Comparison of ENCODE assay signal across 8 mouse cellular contexts in genomic region chr6:116007561-116008173, GRCm38 (mm10). TPM values are rescaled to one million over a fixed set of nuclear protein-coding genes. Genes with fewer than 3 reads are reported as not detected.
A peak's percentile ranks its signal among the peaks of the same experiment; 100 is the strongest.
DNase-seq lines count a peak whose midpoint lies in the region; ATAC-seq and TF ChIP-seq lines count a peak whose summit lies in the region.

No protein-coding gene starts in this region.

- intact Hi-C loops in left cerebral cortex, adult 2 months (cut with DNase I) = loop anchor here (1.0 to 5.0 kb wide), 2 partner anchors 106 to 200 kb away; partner anchors contain the start of gene Washc2
- intact Hi-C loops in left cerebral cortex, postnatal 25 days (cut with DNase I) = loop anchor here (1.0 kb wide), 1 partner anchor 106 kb away; no protein-coding TSS in a partner anchor

- TF ChIP-seq CTCF in left cerebral cortex, adult 2 months (IDR thresholded peaks at IDR 0.05) = peak; percentile 85
- peak; percentile 93 for TF ChIP-seq CTCF in layer of hippocampus, adult 2 months (conservative IDR thresholded peaks at IDR 0.05)

- peak; percentile 59 to 76 for DNase-seq in left cerebral cortex, adult 2 months (ENCODE audit: extremely low spot score in 1 of 2, low spot score in 2 of 2)
- DNase-seq in left cerebral cortex, postnatal 25 days (ENCODE audit: low spot score in 2 of 2) = no peak
- DNase-seq in adrenal gland, postnatal 10 days = peak; percentile 87
- peak; percentile 85 for DNase-seq in embryonic facial prominence, embryonic 11.5 days (ENCODE audit: low spot score)
- DNase-seq in layer of hippocampus, adult 2 months (ENCODE audit: low spot score in 2 of 2) = peak in 1 of 2 experiments; percentile 74
- DNase-seq in spleen, adult 18-20 months = peak; percentile 44 to 67

- H3K4me2 ChIP-seq in embryonic facial prominence, embryonic 11.5 days (ENCODE audit: low read depth, low read length) = no peak overlapping the region
- H3K4me2 ChIP-seq in heart, embryonic 15.5 days = 0 out of 2 replicates have a peak overlapping the region, but pooled peaks have one; percentile 30

- no peaks in the 10 kb centered on the region for H3K36me3 ChIP-seq in embryonic facial prominence, embryonic 11.5 days (replicated peaks; ENCODE audit: control insufficient read depth, insufficient read depth, low read depth, low read length)
- H3K36me3 ChIP-seq in heart, embryonic 15.5 days = no peaks in the 10 kb centered on the region

- H3K9ac ChIP-seq in embryonic facial prominence, embryonic 11.5 days (replicated peaks; ENCODE audit: low read length) = no peak overlapping the region
- no peak overlapping the region for H3K9ac ChIP-seq in heart, embryonic 15.5 days

- H3K27me3 ChIP-seq in embryonic facial prominence, embryonic 11.5 days (ENCODE audit: control insufficient read depth, insufficient read depth, low read length) = no peaks in the 10 kb centered on the region
- H3K27me3 ChIP-seq in heart, embryonic 15.5 days = no peaks in the 10 kb centered on the region

- no peak overlapping the region for H3K27ac ChIP-seq in left cerebral cortex, adult 2 months
- H3K27ac ChIP-seq in embryonic facial prominence, embryonic 11.5 days (replicated peaks; ENCODE audit: low read depth, low read length) = no peak overlapping the region
- H3K27ac ChIP-seq in heart, embryonic 15.5 days = peak overlapping the region; percentile 86; the same call in 1 of the 2 replicates
- H3K27ac ChIP-seq in layer of hippocampus, adult 2 months = no peak overlapping the region

- 17% methylated on average over 8 of the region's 9 CpGs for WGBS in embryonic facial prominence, embryonic 11.5 days
- 18% methylated on average over 9 of the region's 9 CpGs for WGBS in heart, embryonic 15.5 days

- peaks cover 6% of the 10 kb centered on the region; the same call in 1 of the 2 replicates for H3K4me1 ChIP-seq in embryonic facial prominence, embryonic 11.5 days (ENCODE audit: control insufficient read depth, insufficient read depth, low read length)
- H3K4me1 ChIP-seq in heart, embryonic 15.5 days (replicated peaks) = peaks cover 47% of the 10 kb centered on the region

- no peaks in the 10 kb centered on the region for H3K9me3 ChIP-seq in embryonic facial prominence, embryonic 11.5 days (replicated peaks; ENCODE audit: control insufficient read depth, low read length)
- H3K9me3 ChIP-seq in heart, embryonic 15.5 days (replicated peaks) = no peaks in the 10 kb centered on the region

- H3K4me3 ChIP-seq in left cerebral cortex, adult 2 months = no peak overlapping the region
- H3K4me3 ChIP-seq in embryonic facial prominence, embryonic 11.5 days (ENCODE audit: low read depth, low read length) = no peak overlapping the region
- H3K4me3 ChIP-seq in heart, embryonic 15.5 days = no peak overlapping the region
- no peak overlapping the region for H3K4me3 ChIP-seq in layer of hippocampus, adult 2 months

- peak; percentile 53; the same call in 1 of the 2 replicates for ATAC-seq in embryonic facial prominence, embryonic 11.5 days (replicated peaks; ENCODE audit: insufficient number of reproducible peaks, low FRiP score, low TSS enrichment, low read depth)
- ATAC-seq in heart, embryonic 15.5 days (replicated peaks; ENCODE audit: insufficient number of reproducible peaks, insufficient read depth, low FRiP score, low read depth) = no peak; the same call in 1 of the 2 replicates
- peak; percentile 49 for ATAC-seq in megakaryocyte progenitor cell, adult 5-6 weeks (replicated peaks; ENCODE audit: poor library complexity)

RNA-seq across cellular contexts. Expression of gene Plxnd1, which starts 12.9 kb away (rescaled TPM):
- total RNA-seq in left cerebral cortex, adult 2 months (2021) = 100 to 1,000 TPM; 127 to 131 TPM
- 100 to 1,000 TPM; 111 to 124 TPM for total RNA-seq in left cerebral cortex, postnatal 25 days (2021)
- 100 to 1,000 TPM; 155 to 215 TPM for total RNA-seq in adrenal gland, postnatal 10 days (2021)
- polyA plus RNA-seq in embryonic facial prominence, embryonic 11.5 days (2014; fragmentation: Nextera tagmentation; extraction: Ambion mirVana) = 19.1 and 20.3 TPM in 2 replicates
- polyA plus RNA-seq in heart, embryonic 15.5 days (2015; fragmentation: Nextera tagmentation; extraction: Ambion mirVana) = 38.6 and 53.4 TPM in 2 replicates
- total RNA-seq in layer of hippocampus, adult 2 months (2021) = 10 to 100 TPM; 16.6 to 24.4 TPM
- total RNA-seq in megakaryocyte progenitor cell, adult 5-6 weeks (2015) = 51.5 and 70.9 TPM in 2 replicates
- total RNA-seq in megakaryocyte progenitor cell, adult 5-6 weeks (2017) = 33.9 and 43.9 TPM in 2 replicates

Comparison
In these comparisons a context has a peak if more than half of its experiments do, and no peak if none do; other contexts are left out.
1. DNase-seq: peak in left cerebral cortex, adult 2 months (2 of 2), adrenal gland, postnatal 10 days (single experiment), embryonic facial prominence, embryonic 11.5 days (single experiment) and spleen, adult 18-20 months (2 of 2); none in left cerebral cortex, postnatal 25 days (0 of 2).